Mouse (Mus musculus): ENCODE data around the gene Arnt2. TPM values are rescaled to one million over a fixed set of nuclear protein-coding genes. Genes with fewer than 3 reads are reported as not detected.

Arnt2 gene
- polyA plus RNA-seq, 1 experiment, result 15.3 TPM

- TF ChIP-seq POLR2A (IDR thresholded peaks at IDR 0.05; ENCODE audit: low read depth, low read length) (no peak), CTCF (conservative IDR thresholded peaks at IDR 0.05; ENCODE audit: insufficient read depth, insufficient read length, low read depth, low read length) (no peak)
- no peaks in the 10 kb centered on the region for H3K27me3 ChIP-seq (replicated peaks; ENCODE audit: control insufficient read depth, insufficient read depth, low read length)
- no peak overlapping the region for H3K4me3 ChIP-seq (ENCODE audit: insufficient read depth, low read depth, low read length)
- no peak overlapping the region for H3K27ac ChIP-seq (ENCODE audit: insufficient read depth, low read depth, low read length)
- no peaks in the 10 kb centered on the region for H3K36me3 ChIP-seq (ENCODE audit: control insufficient read depth, insufficient read depth, low read length)
- peaks cover 22% of the 10 kb centered on the region for H3K4me1 ChIP-seq (ENCODE audit: control insufficient read depth, insufficient read depth, low read length)
- 90% methylated on average over 2 of the region's 2 CpGs for WGBS
- DNase-seq, result no peak
Measured at GRCm38 (mm10) chr7:84251667-84252066, 158.3 kb downstream of the Arnt2 start.

GRCm38 (mm10) chr7:84250736-84251135 lies 159.2 kb downstream of the Arnt2 start:
- DNase-seq, result no peak
- Histone ChIP-seq H3K27ac (ENCODE audit: insufficient read depth, low read depth, low read length) (no peak overlapping the region), H3K4me1 (ENCODE audit: control insufficient read depth, insufficient read depth, low read length) (peaks cover 26% of the 10 kb centered on the region), H3K4me3 (ENCODE audit: insufficient read depth, low read depth, low read length) (no peak overlapping the region), H3K27me3 (replicated peaks; ENCODE audit: control insufficient read depth, insufficient read depth, low read length) (no peaks in the 10 kb centered on the region), H3K36me3 (ENCODE audit: control insufficient read depth, insufficient read depth, low read length) (no peaks in the 10 kb centered on the region)
- 91% methylated on average over 2 of the region's 2 CpGs for WGBS
- TF ChIP-seq POLR2A (IDR thresholded peaks at IDR 0.05; ENCODE audit: low read depth, low read length), result no peak

- no peak overlapping the region for H3K4me3 ChIP-seq (ENCODE audit: insufficient read depth, low read depth, low read length)
- TF ChIP-seq POLR2A (IDR thresholded peaks at IDR 0.05; ENCODE audit: low read depth, low read length) (no peak), CTCF (conservative IDR thresholded peaks at IDR 0.05; ENCODE audit: insufficient read depth, insufficient read length, low read depth, low read length) (no peak)
Measured at GRCm38 (mm10) chr7:84249951-84250350, 160.0 kb downstream of the Arnt2 start.

GRCm38 (mm10) chr7:84249381-84249780 lies 160.6 kb downstream of the Arnt2 start:
- Histone ChIP-seq H3K4me1 (ENCODE audit: control insufficient read depth, insufficient read depth, low read length) (peaks cover 29% of the 10 kb centered on the region), H3K27me3 (replicated peaks; ENCODE audit: control insufficient read depth, insufficient read depth, low read length) (no peaks in the 10 kb centered on the region), H3K4me3 (ENCODE audit: insufficient read depth, low read depth, low read length) (no peak overlapping the region), H3K27ac (ENCODE audit: insufficient read depth, low read depth, low read length) (peak overlapping the region; percentile 17), H3K36me3 (ENCODE audit: control insufficient read depth, insufficient read depth, low read length) (no peaks in the 10 kb centered on the region)
- DNase-seq, result peak; percentile 74
- no peak for TF ChIP-seq CTCF (conservative IDR thresholded peaks at IDR 0.05; ENCODE audit: insufficient read depth, insufficient read length, low read depth, low read length)
- 46% methylated on average over 7 of the region's 7 CpGs for WGBS

More at GRCm38 (mm10) chr7:84249951-84250350, 160.0 kb downstream of the Arnt2 start:
- Histone ChIP-seq H3K4me1 (ENCODE audit: control insufficient read depth, insufficient read depth, low read length) (peaks cover 29% of the 10 kb centered on the region), H3K27ac (ENCODE audit: insufficient read depth, low read depth, low read length) (peak overlapping the region; percentile 17; the same call in 1 of the 2 replicates), H3K36me3 (ENCODE audit: control insufficient read depth, insufficient read depth, low read length) (no peaks in the 10 kb centered on the region), H3K27me3 (replicated peaks; ENCODE audit: control insufficient read depth, insufficient read depth, low read length) (no peaks in the 10 kb centered on the region)
- 46% methylated on average over 8 of the region's 8 CpGs for WGBS
- peak; percentile 66 for DNase-seq

- no peaks in the 10 kb centered on the region for H3K36me3 ChIP-seq (ENCODE audit: control insufficient read depth, insufficient read depth, low read length)
- no peak for DNase-seq
- H3K27me3 ChIP-seq (replicated peaks; ENCODE audit: control insufficient read depth, insufficient read depth, low read length), result no peaks in the 10 kb centered on the region
- H3K4me1 ChIP-seq (ENCODE audit: control insufficient read depth, insufficient read depth, low read length), result peaks cover 39% of the 10 kb centered on the region
- WGBS, result 46% methylated on average over 3 of the region's 3 CpGs
- TF ChIP-seq CTCF (conservative IDR thresholded peaks at IDR 0.05; ENCODE audit: insufficient read depth, insufficient read length, low read depth, low read length), result no peak
- TF ChIP-seq POLR2A (IDR thresholded peaks at IDR 0.05; ENCODE audit: low read depth, low read length), result no peak
- H3K4me3 ChIP-seq (ENCODE audit: insufficient read depth, low read depth, low read length), result no peak overlapping the region
- H3K27ac ChIP-seq (ENCODE audit: insufficient read depth, low read depth, low read length), result no peak overlapping the region
Measured at GRCm38 (mm10) chr7:84247960-84248665, 161.9 kb downstream of the Arnt2 start.

- no peak for TF ChIP-seq POLR2A (IDR thresholded peaks at IDR 0.05; ENCODE audit: low read depth, low read length)
- TF ChIP-seq CTCF (conservative IDR thresholded peaks at IDR 0.05; ENCODE audit: insufficient read depth, insufficient read length, low read depth, low read length), result no peak
- Histone ChIP-seq H3K36me3 (ENCODE audit: control insufficient read depth, insufficient read depth, low read length) (no peaks in the 10 kb centered on the region), H3K27me3 (replicated peaks; ENCODE audit: control insufficient read depth, insufficient read depth, low read length) (no peaks in the 10 kb centered on the region), H3K4me1 (ENCODE audit: control insufficient read depth, insufficient read depth, low read length) (peaks cover 39% of the 10 kb centered on the region), H3K27ac (ENCODE audit: insufficient read depth, low read depth, low read length) (peak overlapping the region; percentile 96), H3K4me3 (ENCODE audit: insufficient read depth, low read depth, low read length) (no peak overlapping the region)
- 69% methylated on average over 5 of the region's 5 CpGs for WGBS
- DNase-seq, result no peak
Measured at GRCm38 (mm10) chr7:84246878-84247277, 163.1 kb downstream of the Arnt2 start.

GRCm38 (mm10) chr7:84246093-84246492 lies 163.9 kb downstream of the Arnt2 start:
- peaks cover 39% of the 10 kb centered on the region for H3K4me1 ChIP-seq (ENCODE audit: control insufficient read depth, insufficient read depth, low read length)
- 33% methylated on average over 2 of the region's 2 CpGs for WGBS
- H3K4me3 ChIP-seq (ENCODE audit: insufficient read depth, low read depth, low read length), result no peak overlapping the region
- H3K27ac ChIP-seq (ENCODE audit: insufficient read depth, low read depth, low read length), result peak overlapping the region; percentile 96
- no peaks in the 10 kb centered on the region for H3K27me3 ChIP-seq (replicated peaks; ENCODE audit: control insufficient read depth, insufficient read depth, low read length)
- H3K36me3 ChIP-seq (ENCODE audit: control insufficient read depth, insufficient read depth, low read length), result no peaks in the 10 kb centered on the region
- peak; percentile 79 for DNase-seq
- TF ChIP-seq POLR2A (IDR thresholded peaks at IDR 0.05; ENCODE audit: low read depth, low read length) (no peak), CTCF (conservative IDR thresholded peaks at IDR 0.05; ENCODE audit: insufficient read depth, insufficient read length, low read depth, low read length) (no peak)
